Mouse (Mus musculus) lung, embryonic 14.5 days (tissue): ENCODE results near the gene Zkscan6. TPM values are rescaled to one million over a fixed set of nuclear protein-coding genes. Genes with fewer than 3 reads are reported as not detected.
A peak's percentile ranks its signal among the peaks of the same experiment; 100 is the strongest.

Experiments
- ATAC-seq: fragments of 200-750 bp; cut with Nextera tagmentation; 2 replicates; pipeline ENCODE4 v1.8.0; 2017; ENCODE audit warnings: mild to moderate bottlenecking, moderate TSS enrichment, moderate library complexity; ENCODE audit not compliant: insufficient read depth
- DNase-seq: peaks from one replicate; pipeline ENCODE4 v3.0.0-alpha.2; 2015
- H3K27ac ChIP-seq: fragments of 300-500 bp; sonication (generic); 2 replicates; pipeline ENCODE4 v1.5.1; 2014; ENCODE audit warnings: low read depth, mild to moderate bottlenecking, moderate library complexity
- H3K27me3 ChIP-seq: fragments of 300-500 bp; sonication (generic); 2 replicates; pipeline ENCODE4 v1.6.1; 2014; ENCODE audit warnings: low read length, control low read depth; ENCODE audit not compliant: insufficient read depth
- H3K36me3 ChIP-seq: fragments of 300-500 bp; sonication (generic); 2 replicates; pipeline ENCODE4 v1.6.1; 2014; ENCODE audit warnings: control low read depth; ENCODE audit not compliant: insufficient read depth
- H3K4me1 ChIP-seq: fragments of 300-500 bp; sonication (generic); 2 replicates; pipeline ENCODE4 v1.6.1; 2014; ENCODE audit warnings: antibody characterized with exemption, control low read depth; ENCODE audit not compliant: insufficient read depth
- H3K4me2 ChIP-seq: fragments of 300-500 bp; sonication (generic); 2 replicates; pipeline ENCODE4 v1.6.1; 2014; ENCODE audit warnings: mild to moderate bottlenecking
- H3K4me3 ChIP-seq: fragments of 300-500 bp; sonication (generic); 2 replicates; pipeline ENCODE4 v1.5.1; 2014; ENCODE audit warnings: low read depth, low read length
- H3K9ac ChIP-seq: fragments of 300-500 bp; sonication (generic); 2 replicates; pipeline ENCODE4 v1.6.1; 2014
- H3K9me3 ChIP-seq: fragments of 300-500 bp; sonication (generic); 2 replicates; pipeline ENCODE4 v1.6.1; 2016; ENCODE audit warnings: low read depth, low read length, control low read depth
- CTCF ChIP-seq: IDR thresholded peaks from 2 replicates; pipeline ENCODE4 v1.5.1; 2016; ENCODE audit warnings: antibody characterized with exemption, low read depth
- WGBS: fragments of 180-500 bp; shearing (Covaris S2); extraction: QIAGEN DNeasy Blood & Tissue Kit; methylation state at CpG from one replicate; pipeline ENCODE4 v1.1.7; 2014; 5-methylcytosine and 5-hydroxymethylcytosine counted together
- polyA plus RNA-seq: library from polyadenylated mRNA; unstranded; fragments of >200 nt; fragmentation: Nextera tagmentation; extraction: Ambion mirVana; gene quantifications from 2 replicates; pipeline ENCODE4 v1.2.1, GENCODE M21; 2014

Zkscan6 gene
- polyA plus RNA-seq, 1 experiment from 2014 or later = 13.0 TPM

- Histone ChIP-seq H3K36me3 (no peaks in the 10 kb centered on the region), H3K9ac (peak overlapping the region; percentile 81), H3K27me3 (no peaks in the 10 kb centered on the region), H3K9me3 (no peaks in the 10 kb centered on the region), H3K4me3 (peak overlapping the region; percentile 81), H3K4me2 (peak overlapping the region; percentile 84), H3K4me1 (peaks cover 5% of the 10 kb centered on the region; the same call in 1 of the 2 replicates), H3K27ac (peak overlapping the region; percentile 83)
- 38% methylated on average over 7 of the region's 7 CpGs for WGBS
- DNase-seq = peak; percentile 13
- ATAC-seq = peak; percentile 1; the same call in 1 of the 2 replicates
- no peak for TF ChIP-seq CTCF
Observed at GRCm38 (mm10) chr11:65807601-65808000, 626 bp downstream of the Zkscan6 start.

GRCm38 (mm10) chr11:65812088-65812487 lies 5.1 kb downstream of the Zkscan6 start:
- Histone ChIP-seq H3K27ac (no peak overlapping the region), H3K27me3 (no peaks in the 10 kb centered on the region), H3K36me3 (peaks cover 25% of the 10 kb centered on the region; the same call in 1 of the 2 replicates), H3K4me2 (no peak overlapping the region), H3K9ac (no peak overlapping the region), H3K9me3 (no peaks in the 10 kb centered on the region), H3K4me1 (0 out of 2 replicates have a peak, but pooled peaks cover 3% of the 10 kb centered on the region), H3K4me3 (no peak overlapping the region)
- WGBS = 27% methylated on average over 5 of the region's 5 CpGs
- ATAC-seq (no peak), DNase-seq (no peak)
- TF ChIP-seq CTCF = no peak

GRCm38 (mm10) chr11:65814381-65814780 lies 7.4 kb downstream of the Zkscan6 start:
- TF ChIP-seq CTCF = no peak
- no peak overlapping the region for H3K4me2 ChIP-seq
- no peak overlapping the region for H3K4me3 ChIP-seq
- H3K4me1 ChIP-seq = no peaks in the 10 kb centered on the region
- no peaks in the 10 kb centered on the region for H3K9me3 ChIP-seq
- peaks cover 29% of the 10 kb centered on the region; the same call in 1 of the 2 replicates for H3K36me3 ChIP-seq
- no peak for DNase-seq
- no peak for ATAC-seq
- no peak overlapping the region for H3K9ac ChIP-seq
- no peak overlapping the region for H3K27ac ChIP-seq
- 93% methylated on average over 9 of the region's 9 CpGs for WGBS
- no peaks in the 10 kb centered on the region for H3K27me3 ChIP-seq

- no peak for DNase-seq
- Histone ChIP-seq H3K27ac (no peak overlapping the region), H3K9me3 (no peaks in the 10 kb centered on the region), H3K9ac (no peak overlapping the region), H3K36me3 (peaks cover 29% of the 10 kb centered on the region; the same call in 1 of the 2 replicates), H3K4me1 (no peaks in the 10 kb centered on the region), H3K4me3 (no peak overlapping the region), H3K27me3 (no peaks in the 10 kb centered on the region), H3K4me2 (no peak overlapping the region)
- no peak for TF ChIP-seq CTCF
- 81% methylated on average over 6 of the region's 6 CpGs for WGBS
- ATAC-seq = no peak
Observed at GRCm38 (mm10) chr11:65816237-65816636, 9.3 kb downstream of the Zkscan6 start.

- Histone ChIP-seq H3K36me3 (peaks cover 47% of the 10 kb centered on the region), H3K9ac (no peak overlapping the region), H3K4me3 (no peak overlapping the region), H3K4me2 (no peak overlapping the region), H3K4me1 (no peaks in the 10 kb centered on the region), H3K27ac (no peak overlapping the region), H3K27me3 (no peaks in the 10 kb centered on the region), H3K9me3 (no peaks in the 10 kb centered on the region)
- TF ChIP-seq CTCF = no peak
- ATAC-seq (no peak), DNase-seq (no peak)
- 53% methylated on average over 1 of the region's 1 CpGs for WGBS
Observed at GRCm38 (mm10) chr11:65818193-65818592, 11.2 kb downstream of the Zkscan6 start.

- peaks cover 42% of the 10 kb centered on the region for H3K36me3 ChIP-seq
- WGBS = 69% methylated on average over 5 of the region's 5 CpGs
- no peaks in the 10 kb centered on the region for H3K9me3 ChIP-seq
- no peaks in the 10 kb centered on the region for H3K4me1 ChIP-seq
- peak; percentile 56 for TF ChIP-seq CTCF
- peak; percentile 47; the same call in 1 of the 2 replicates for ATAC-seq
- no peak overlapping the region for H3K9ac ChIP-seq
- H3K27ac ChIP-seq = no peak overlapping the region
- H3K27me3 ChIP-seq = no peaks in the 10 kb centered on the region
- H3K4me2 ChIP-seq = no peak overlapping the region
- DNase-seq = peak; percentile 53
- no peak overlapping the region for H3K4me3 ChIP-seq
Observed at GRCm38 (mm10) chr11:65820280-65820679, 13.3 kb downstream of the Zkscan6 start.

GRCm38 (mm10) chr11:65820877-65821276 lies 13.9 kb downstream of the Zkscan6 start:
- TF ChIP-seq CTCF = peak; percentile 84
- Histone ChIP-seq H3K27ac (no peak overlapping the region), H3K9ac (no peak overlapping the region), H3K9me3 (no peaks in the 10 kb centered on the region), H3K4me3 (no peak overlapping the region), H3K4me2 (no peak overlapping the region), H3K36me3 (peaks cover 39% of the 10 kb centered on the region), H3K27me3 (no peaks in the 10 kb centered on the region), H3K4me1 (no peaks in the 10 kb centered on the region)
- ATAC-seq (peak; percentile 69; the same call in 1 of the 2 replicates), DNase-seq (peak; percentile 92)
- WGBS = 13% methylated on average over 7 of the region's 7 CpGs
